Mouse (Mus musculus) macrophage (primary cell): Measurements from ENCODE around the gene Fzr1. TPM values are rescaled to one million over a fixed set of nuclear protein-coding genes. Genes with fewer than 3 reads are reported as not detected.

Experiments
- H3K27ac ChIP-seq: fragments of 350-480 bp; formaldehyde crosslinking; 2 replicates; pipeline ENCODE4 v1.9.0; 2021
- H3K36me3 ChIP-seq: fragments of 350-480 bp; formaldehyde crosslinking; 2 replicates; pipeline ENCODE4 v1.9.0; 2021; ENCODE audit errors: inconsistent target
- H3K4me3 ChIP-seq: fragments of 350-480 bp; formaldehyde crosslinking; 2 replicates; pipeline ENCODE4 v1.9.0; 2021; ENCODE audit errors: inconsistent target
- H3K79me2 ChIP-seq: fragments of 350-480 bp; formaldehyde crosslinking; 2 replicates; pipeline ENCODE4 v1.9.0; 2021; ENCODE audit errors: inconsistent target
- WGBS: methylation state at CpG from one replicate; pipeline ENCODE4 v1.1.7; 2026; ENCODE audit warnings: inconsistent platforms; ENCODE audit not compliant: missing documents; 5-methylcytosine and 5-hydroxymethylcytosine counted together
- polyA plus RNA-seq: library from polyadenylated mRNA; stranded (reverse); fragments of 250-400 nt; gene quantifications from 3 replicates; pipeline ENCODE4 v1.2.4, GENCODE M21; 2018; ENCODE audit warnings: inconsistent platforms
- total RNA-seq, 78 experiments: library from RNA; depleted of rRNA; stranded (reverse); fragments of 250-400 nt; gene quantifications; 1 replicate in 9 of 78; 2 replicates in 24 of 78; 3 replicates in 43 of 78; 4 replicates in 2 of 78; pipeline ENCODE4 v1.2.4; 2018; ENCODE audit warnings: inconsistent platforms in 56 of 78

Gene Fzr1
- 10 to 100 TPM; 37.1 to 93.5 (median 67.0) TPM for total RNA-seq (2018; cell fraction: chromatin; rRNA removed)
- total RNA-seq (2018; cell fraction: cytosol; rRNA removed) = 10 to 100 TPM; 14.6 to 29.0 (median 20.0) TPM
- total RNA-seq (2018; cell fraction: nucleus; rRNA removed) = 10 to 100 TPM; 20.2 to 46.0 (median 34.3) TPM
- polyA plus RNA-seq = 12.9 to 17.0 TPM (median 15.3 TPM) in 3 replicates

DNA sequence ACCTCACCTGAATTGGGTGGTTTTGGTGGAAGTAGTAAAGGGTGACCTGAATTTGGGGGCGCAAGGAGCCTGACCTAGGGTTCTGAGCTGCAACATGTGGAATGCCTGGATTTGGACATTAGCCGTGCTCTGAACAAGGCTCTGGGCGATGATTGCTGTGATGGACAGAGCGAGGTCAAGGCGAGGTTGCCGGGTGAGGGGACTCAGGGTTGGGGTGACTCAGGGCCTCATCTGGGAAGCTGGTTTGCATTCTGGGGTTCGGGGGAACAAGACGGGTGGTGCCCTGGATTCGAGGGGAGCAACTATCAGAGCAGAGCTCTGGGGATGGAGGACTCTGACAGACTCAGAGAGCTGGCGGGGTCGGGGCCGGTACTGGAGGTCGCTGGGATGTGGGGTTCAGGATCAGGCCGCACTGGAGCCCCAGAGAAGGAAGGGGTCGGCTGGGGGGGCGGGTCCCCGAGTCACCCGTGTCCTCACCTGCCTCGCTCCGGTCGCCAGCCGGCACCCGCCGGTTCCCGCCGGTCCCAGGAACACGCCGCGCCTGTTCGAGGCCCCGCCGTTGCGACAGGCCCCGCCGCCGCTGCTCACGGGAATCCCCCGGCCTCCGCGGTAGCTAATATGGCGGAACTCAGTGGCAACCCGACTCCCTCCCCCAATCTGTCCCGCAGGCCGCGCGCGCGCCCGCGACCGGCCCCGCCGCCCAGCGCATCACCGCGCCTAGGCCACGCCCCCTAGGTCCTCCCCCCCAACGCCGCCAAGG lies at the start of gene Fzr1:
Gene Fzr1 (minus strand): TSS at position 724 of the 760 bp plus-strand sequence.
- Histone ChIP-seq H3K79me2 (peaks cover 51% of the 10 kb centered on the region), H3K36me3 (peaks cover 16% of the 10 kb centered on the region), H3K4me3 (peak within 1 kb of the TSS; percentile 82), H3K27ac (peak within 1 kb of the TSS; percentile 69)
- WGBS = under 1% methylated on average over 54 of the region's 59 CpGs

DNA sequence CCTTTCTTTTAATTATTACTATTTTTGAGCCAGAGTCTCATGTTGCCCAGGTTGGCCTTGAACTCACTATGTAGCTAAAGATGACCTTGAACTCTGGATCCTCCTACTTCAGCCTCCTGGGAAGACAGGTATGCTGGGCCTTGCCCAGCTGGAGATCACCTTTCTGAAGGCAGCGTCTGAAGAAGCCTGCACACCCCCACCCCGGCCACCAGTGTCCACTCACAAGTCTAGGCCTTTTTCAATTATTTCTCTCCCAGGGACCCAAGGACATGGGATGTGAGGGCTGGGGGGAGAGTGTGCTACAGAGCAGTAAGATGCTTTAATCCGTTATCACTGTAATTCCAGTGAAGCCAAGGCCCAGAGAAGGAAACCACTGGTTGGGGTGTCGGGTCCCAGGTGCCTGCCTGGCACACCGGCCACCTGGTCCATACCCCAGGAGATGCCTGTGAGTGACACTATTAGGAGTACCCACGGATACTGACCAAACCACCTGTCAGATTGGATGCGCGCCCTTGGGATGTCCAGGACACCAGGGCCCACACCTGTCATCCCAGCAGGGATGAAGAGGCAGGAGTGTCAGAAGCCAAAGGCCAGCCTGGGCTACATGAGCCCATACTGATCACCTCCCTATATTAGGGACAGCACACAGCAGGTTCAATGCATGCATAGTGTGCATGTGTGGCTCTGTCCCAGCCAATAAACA lies 49.6 kb upstream of the Fzr1 start:
- no peak overlapping the region for H3K4me3 ChIP-seq
- 96% methylated on average over 8 of the region's 8 CpGs for WGBS

DNA sequence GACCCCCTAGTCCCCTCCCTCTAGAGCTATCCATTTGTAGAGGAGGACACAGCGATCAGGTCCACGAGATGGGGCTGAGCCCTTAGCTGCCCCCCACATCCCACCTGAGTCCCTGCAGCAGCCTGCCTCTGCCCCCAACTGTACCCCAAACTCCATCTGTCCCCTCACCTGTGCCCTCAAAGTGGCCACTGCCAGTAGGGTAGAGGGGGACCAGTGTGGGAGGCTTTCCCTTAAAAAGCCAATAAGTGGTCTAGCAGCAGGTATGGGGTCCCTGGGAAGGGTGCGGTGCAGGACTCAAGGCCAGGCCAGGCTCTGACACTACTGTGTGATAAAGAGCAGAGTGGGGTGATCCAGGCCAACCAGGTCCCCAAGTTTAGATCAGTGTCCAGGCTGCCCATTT lies 49.0 kb upstream of the Fzr1 start:
- no peaks in the 10 kb centered on the region for H3K36me3 ChIP-seq
- WGBS = 48% methylated on average over 3 of the region's 3 CpGs

More for the DNA sequence above, 49.6 kb upstream of the Fzr1 start:
- Histone ChIP-seq H3K79me2 (peaks cover 63% of the 10 kb centered on the region), H3K36me3 (no peaks in the 10 kb centered on the region), H3K27ac (no peak overlapping the region)

DNA sequence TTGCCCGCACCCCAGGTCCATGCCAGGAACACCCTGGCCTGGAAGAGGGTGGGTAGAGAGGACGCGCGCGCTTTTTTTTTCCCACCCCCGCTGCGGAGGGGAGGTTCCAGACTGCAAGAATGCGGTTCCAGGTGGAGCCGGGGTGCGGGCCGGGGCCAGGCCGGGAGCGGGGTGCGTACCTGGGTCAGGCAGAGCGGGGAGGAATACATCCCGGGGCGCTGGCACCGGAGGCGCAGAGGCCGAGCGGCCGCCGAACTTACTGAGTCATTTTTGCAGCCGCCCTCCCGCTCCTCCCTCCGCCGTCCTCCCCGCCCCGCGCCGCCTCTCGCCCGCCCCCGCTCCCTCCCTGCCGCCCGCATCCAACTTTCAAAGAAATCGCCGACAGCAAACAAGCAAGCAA lies 48.6 kb upstream of the Fzr1 start:
- peaks cover 73% of the 10 kb centered on the region for H3K79me2 ChIP-seq
- WGBS = 1% methylated on average over 30 of the region's 38 CpGs
- H3K27ac ChIP-seq = peak overlapping the region; percentile 44
- no peaks in the 10 kb centered on the region for H3K36me3 ChIP-seq
- H3K4me3 ChIP-seq = peak overlapping the region; percentile 66

More for the DNA sequence above, 49.0 kb upstream of the Fzr1 start:
- Histone ChIP-seq H3K79me2 (peaks cover 69% of the 10 kb centered on the region), H3K4me3 (no peak overlapping the region), H3K27ac (no peak overlapping the region)

DNA sequence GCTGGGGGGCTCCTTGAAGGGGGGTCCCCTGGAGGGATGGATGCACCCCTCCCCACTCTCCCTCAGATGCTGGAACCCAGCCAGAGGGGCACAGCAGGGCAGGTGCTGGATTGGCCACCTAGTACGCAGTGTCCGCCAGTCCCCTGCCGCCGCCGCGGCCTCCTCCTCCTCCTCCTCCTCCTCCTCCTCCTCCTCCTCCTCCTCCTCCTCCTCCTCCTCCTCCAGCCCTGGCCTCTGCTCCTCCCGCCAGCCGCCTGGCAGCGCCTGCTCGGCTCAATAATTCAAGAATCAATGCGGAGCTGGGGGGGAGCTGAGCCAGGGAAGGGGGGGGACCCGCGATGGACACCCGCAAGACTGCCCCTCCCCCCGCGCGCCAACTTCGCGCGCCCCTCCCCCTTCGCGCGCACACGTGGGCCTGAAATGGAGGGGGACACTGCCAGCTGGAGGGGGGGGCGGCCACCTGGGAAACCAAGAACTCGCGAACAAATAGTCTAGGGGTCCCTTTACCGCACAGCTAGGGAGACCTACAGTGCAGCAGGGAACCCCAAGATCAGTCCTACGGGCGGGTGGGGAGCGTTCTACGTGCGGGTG lies 47.9 kb upstream of the Fzr1 start:
- no peaks in the 10 kb centered on the region for H3K36me3 ChIP-seq
- 0% methylated on average over 8 of the region's 33 CpGs for WGBS
- H3K79me2 ChIP-seq = peaks cover 80% of the 10 kb centered on the region
- peak overlapping the region; percentile 44 for H3K27ac ChIP-seq
- peak overlapping the region; percentile 66 for H3K4me3 ChIP-seq

GRCm38 (mm10) chr10:81425236-81425850 lies 47.0 kb upstream of the Fzr1 start:
- 77% methylated on average over 10 of the region's 10 CpGs for WGBS
- Histone ChIP-seq H3K27ac (no peak overlapping the region), H3K36me3 (no peaks in the 10 kb centered on the region), H3K4me3 (no peak overlapping the region; the same call in 1 of the 2 replicates), H3K79me2 (peaks cover 89% of the 10 kb centered on the region)

- no peak overlapping the region for H3K4me3 ChIP-seq
- H3K36me3 ChIP-seq = no peaks in the 10 kb centered on the region
- no peak overlapping the region for H3K27ac ChIP-seq
- 41% methylated on average over 19 of the region's 25 CpGs for WGBS
- H3K79me2 ChIP-seq = peaks cover 98% of the 10 kb centered on the region
Measured at GRCm38 (mm10) chr10:81424246-81425051, 46.1 kb upstream of the Fzr1 start.

DNA sequence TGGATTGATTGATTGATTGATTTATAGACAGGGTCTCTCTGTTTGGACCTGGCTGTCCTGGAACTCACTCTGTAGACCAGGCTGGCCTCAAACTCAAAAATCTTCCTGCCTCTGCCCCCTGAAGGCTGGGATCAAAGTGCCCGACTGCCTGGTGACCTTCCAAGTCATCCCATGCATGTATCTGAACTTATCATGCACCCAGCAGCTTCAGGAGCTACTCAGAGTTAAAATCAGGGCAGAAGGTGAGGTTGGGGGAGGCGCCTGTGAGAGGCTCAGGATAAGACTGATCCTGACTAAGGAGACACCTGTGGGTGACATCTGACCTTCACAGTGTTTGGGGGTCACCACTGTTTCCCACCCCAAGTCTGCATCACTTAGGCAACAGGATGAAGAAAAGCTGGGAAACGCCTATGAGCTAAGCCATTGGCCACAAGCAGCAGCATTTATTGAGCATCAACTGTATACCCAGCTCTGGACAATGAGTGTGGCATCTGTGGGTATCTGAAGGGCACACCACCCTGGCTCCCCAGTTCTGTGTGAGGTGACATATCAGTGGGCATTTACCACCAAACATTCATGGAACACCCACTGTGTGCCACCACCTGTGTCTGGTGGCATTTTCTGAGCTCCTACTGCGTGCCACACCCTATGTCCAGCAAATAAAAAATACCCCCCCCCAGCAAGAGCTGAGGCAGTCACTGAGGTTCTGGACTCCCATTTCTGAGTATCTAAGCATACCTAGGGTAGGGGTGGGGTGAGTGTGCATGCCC lies 45.3 kb upstream of the Fzr1 start:
- Histone ChIP-seq H3K27ac (no peak overlapping the region), H3K36me3 (no peaks in the 10 kb centered on the region), H3K4me3 (no peak overlapping the region), H3K79me2 (peaks cover 98% of the 10 kb centered on the region)
- 93% methylated on average over 4 of the region's 4 CpGs for WGBS

DNA sequence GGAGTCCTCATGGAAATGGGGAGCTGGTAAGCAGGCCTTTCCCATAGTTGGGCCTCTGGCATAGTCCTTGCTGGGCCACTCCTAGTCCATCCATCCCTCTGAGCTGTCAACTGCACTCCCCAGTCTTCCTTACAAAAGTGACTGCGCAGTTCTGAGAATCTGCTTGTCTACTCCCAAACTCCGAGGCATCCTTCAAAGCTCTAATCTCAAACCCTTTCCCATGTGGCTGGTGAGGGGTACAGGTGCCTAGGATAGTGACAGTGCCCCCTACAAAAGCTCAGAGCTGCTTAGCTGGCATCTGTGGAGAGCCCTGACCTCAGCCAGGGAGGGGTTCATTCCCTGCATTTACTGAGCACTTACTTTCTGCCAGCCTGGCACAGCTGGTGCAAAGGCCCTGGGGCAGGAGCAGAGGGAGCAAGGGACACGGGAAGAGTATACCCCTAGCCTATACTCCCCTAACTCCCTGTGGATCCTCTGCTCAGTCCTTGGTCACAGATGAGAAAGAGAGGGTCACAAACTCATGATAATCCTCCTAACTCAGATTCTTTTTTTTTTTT lies 44.4 kb upstream of the Fzr1 start:
- 100% methylated on average over 3 of the region's 3 CpGs for WGBS
- no peaks in the 10 kb centered on the region for H3K36me3 ChIP-seq
- H3K79me2 ChIP-seq = peaks cover 98% of the 10 kb centered on the region
- no peak overlapping the region for H3K4me3 ChIP-seq
- H3K27ac ChIP-seq = no peak overlapping the region

DNA sequence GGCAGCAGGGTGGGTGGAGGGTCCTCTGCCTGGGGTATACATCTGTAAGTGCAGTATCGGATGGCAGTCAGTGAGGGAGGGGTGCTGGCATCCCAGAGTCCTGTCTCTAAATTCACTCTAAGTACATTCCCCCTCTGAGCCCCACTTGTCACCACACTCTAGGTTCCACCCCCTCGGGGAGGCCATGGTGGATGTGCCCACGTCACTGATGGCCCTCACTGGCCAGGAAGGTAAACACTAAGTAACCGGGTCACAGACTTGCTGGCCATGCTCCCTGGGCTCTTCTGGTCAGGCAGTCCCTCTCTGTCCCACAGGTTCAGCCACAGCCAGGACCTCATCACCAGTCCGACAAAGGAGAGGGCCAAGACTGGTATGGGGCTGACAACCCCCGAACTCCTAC lies 43.9 kb upstream of the Fzr1 start:
- Histone ChIP-seq H3K27ac (no peak overlapping the region), H3K4me3 (no peak overlapping the region), H3K79me2 (peaks cover 98% of the 10 kb centered on the region), H3K36me3 (no peaks in the 10 kb centered on the region)
- WGBS = 94% methylated on average over 5 of the region's 6 CpGs

DNA sequence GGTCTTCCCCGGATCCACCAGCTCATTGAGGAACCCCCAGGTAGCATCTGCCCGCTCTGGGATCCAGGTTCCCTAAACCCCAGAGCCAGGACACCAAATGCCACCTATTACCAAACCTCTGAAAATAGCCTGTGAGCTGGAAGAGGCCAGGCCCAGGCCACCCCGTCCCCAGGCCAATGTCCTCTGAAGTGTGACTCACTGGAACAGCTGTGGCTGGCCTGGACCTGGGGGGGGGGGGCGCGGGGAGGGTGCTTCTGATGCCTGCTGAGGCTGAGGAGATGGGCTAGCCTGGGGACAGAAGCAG lies 43.4 kb upstream of the Fzr1 start:
- Histone ChIP-seq H3K4me3 (no peak overlapping the region), H3K79me2 (peaks cover 97% of the 10 kb centered on the region), H3K27ac (no peak overlapping the region), H3K36me3 (no peaks in the 10 kb centered on the region)
- 83% methylated on average over 3 of the region's 5 CpGs for WGBS

DNA sequence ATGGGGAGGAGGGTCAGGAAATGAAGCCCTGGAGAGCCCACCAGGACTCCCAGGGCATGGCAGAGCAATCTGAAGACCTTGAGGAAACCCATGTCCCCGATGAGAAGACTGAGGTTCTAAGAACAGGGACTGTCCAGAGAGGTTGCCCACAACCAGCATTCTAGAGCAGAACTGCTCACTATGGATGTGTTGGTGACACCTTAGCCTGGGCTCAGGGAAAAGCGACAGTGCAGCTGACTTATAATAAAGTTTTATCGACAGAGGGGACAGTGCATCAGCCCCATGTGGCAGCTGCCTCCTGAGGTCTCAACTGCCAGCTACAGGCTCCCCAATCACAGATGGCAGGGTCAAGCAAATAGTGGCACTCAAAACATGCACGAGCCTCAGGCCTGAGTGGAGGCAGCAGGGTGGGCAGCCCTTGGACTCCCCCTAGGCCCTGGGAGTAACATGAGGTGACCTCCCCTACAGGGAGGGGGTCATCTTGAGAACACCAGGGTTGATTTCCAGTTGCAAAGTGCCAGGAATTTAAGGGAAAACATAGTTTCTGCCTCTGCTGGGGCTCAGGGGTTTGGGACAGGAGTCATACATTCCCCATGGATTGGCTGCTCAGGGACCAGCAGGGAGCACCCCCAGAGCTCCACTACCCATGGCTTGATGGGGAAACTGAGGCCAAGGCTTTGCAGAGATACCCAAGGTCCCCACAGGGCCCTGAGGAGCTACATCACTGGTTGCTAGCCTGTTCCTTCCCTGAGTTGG lies 42.9 kb upstream of the Fzr1 start:
- WGBS = 96% methylated on average over 4 of the region's 4 CpGs
- Histone ChIP-seq H3K36me3 (no peaks in the 10 kb centered on the region), H3K27ac (no peak overlapping the region), H3K4me3 (no peak overlapping the region), H3K79me2 (peaks cover 97% of the 10 kb centered on the region)
